Mouse (Mus musculus) urinary bladder, postnatal 10 days (tissue): Measurements from ENCODE around the gene Hes2.

Source experiments
- DNase-seq: peaks from one replicate; pipeline ENCODE4 v3.0.0; 2022; ENCODE audit warnings: low spot score

Hes2 gene

DNA sequence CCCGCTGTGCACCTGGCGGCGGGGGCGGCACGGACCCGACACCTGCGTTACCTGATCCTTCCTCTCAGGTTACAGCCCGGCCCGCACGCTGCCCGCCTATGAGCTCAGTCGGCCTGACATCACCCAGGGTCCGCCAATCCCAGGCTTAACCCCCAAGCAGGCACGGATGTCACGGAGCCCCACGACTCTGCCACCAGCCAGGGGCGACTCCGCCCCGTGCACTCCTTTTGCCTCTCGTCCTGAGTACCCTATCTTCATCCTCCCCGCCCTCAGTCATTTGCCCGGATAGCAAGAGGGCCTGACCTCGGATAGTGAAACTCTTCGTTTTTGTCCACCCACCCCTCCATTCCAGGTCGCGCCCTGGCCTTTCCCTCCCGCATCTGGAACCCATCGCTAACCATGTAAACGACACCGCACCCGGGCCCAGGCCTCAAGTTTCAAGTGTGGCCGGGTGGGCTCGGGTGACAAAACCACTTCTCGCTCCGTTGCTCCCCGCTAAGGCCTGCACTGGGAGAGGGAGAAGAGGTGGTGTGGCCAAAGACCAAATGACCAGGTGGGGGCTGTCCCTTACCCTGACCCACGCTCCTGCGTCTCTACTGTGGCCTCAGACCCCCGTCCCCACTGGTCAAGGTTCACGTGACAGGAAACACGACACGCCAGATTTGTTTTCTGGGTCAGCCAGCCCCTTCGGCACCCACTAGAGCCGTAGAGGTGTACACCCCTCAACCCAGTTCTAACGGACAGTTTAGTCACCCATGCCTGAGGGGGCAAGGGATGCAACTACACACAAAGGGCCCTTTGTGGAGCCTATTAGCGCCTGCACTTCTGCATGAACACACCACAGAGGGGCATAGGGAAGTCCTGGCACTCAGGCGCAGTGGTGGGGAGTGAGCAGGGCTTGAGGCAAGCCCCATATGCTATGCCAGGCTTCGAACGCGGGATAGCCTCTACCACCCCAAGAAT, 26.6 kb upstream of the Hes2 start:
- DNase-seq: no peak

DNA sequence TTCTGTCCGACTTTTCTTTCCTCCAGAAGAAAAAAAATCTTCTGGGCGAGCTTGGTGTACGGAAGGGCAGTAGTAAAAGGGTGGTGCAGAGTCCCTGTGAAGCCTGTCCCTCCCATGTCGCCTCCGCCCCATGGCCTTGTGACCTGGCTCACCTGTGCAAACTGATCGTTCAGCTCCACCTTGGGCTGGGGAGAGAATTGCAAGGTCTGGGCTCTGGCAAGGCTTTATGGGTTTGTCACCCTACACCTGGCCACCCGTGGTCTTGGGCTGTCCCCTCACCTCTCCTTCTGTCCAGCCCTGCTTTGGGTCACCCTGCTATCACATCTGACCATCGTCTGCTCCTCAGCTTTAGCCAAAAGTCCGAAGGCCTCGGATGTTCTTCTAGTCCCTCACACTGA, 25.9 kb upstream of the Hes2 start:
- DNase-seq: no peak

DNA sequence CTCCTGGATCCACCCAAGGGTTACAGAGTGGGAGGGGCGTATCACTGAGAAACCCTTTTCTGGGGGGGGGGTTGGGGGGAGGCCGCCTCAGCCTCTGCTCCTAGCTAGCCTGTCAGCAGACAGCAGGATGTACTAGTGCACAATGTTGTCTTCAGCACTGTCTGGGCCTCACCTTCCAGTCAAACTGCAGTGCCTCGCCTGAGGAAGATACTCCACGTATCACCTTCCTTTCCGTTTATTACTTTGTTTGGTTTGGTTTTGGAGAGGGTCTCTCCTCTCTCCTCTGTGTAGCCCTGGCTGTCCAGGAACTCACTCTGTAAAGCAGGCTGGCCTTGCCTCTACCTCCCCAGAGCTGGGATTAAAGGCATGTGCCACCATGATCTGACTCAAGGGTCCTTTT, 25.5 kb upstream of the Hes2 start:
- no peak for DNase-seq

DNA sequence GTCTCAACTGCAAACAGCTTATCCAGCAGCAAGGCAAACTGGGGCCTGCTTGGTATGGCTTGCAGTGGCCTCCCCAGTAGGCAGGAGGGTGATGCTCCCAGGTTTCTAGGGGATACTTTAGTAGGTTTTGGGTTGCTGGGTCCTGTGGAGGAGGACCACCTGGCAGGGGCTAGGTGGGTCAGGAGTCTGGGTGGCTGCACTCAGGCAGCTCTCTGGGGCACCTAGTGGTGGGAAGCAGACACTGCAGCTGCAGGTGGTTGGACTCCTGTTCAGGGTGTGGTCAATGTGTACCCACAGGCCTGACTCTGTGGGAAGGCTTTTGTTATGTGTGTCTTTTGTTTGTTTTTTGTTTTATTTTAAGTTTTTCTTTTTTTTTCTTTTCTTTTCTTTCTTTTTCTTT, 24.2 kb upstream of the Hes2 start:
- no peak for DNase-seq

DNA sequence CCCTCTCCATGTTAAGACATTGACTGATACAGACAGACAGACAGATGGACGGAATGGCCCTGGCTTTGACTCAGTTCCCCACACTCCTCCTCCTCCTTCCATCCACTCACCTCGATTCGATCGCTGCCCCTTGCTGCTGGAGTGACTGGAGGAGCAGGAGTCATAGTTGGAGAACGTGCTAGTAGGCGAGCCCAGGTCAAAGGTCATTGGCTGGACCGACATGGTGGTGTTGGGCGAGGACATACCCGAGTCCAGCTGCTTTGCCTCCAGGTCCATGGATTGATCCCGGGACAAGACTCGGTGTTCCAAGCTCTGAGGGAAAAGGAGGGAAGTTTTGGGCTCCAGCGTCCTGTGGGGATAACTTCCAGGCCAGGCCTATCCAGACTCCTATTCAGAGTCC, 23.3 kb upstream of the Hes2 start:
- no peak for DNase-seq

DNA sequence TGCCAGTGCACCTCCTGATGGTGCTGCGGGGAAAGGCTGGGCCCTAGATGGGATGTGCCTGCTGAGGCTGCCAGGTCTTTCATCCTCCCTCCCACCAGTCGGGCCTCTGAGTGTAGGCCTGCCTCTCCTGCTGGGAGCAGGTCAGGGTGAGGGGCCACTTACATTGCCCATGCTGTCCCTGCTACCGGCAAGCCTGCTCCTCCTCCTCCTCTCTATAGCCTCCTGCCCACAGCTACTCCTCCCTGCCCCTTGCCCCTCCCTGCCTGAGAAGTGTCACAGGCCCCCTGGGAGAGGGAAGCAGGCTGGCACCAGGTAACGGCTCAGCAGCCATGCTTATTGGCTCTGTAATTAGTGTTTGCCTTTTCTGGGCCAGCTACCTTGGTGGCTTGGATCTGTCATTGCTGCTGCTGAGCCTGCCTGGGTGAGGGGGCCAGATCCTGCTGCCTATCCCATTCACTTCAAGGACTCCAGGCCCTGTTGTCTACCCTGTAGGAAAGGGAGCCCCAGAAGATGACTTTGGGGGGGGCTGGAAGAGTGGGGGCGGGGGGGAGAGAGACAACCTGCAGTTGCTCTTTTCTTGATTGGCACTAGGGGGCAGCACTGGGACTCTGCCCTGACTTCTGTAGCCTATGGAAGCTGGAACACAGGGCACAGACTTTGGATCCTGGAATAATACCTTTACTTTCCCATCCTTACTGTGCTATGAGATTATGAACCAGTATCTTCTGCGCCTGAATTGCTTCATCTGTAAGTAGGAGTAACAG, 22.4 kb upstream of the Hes2 start:
- no peak for DNase-seq

DNA sequence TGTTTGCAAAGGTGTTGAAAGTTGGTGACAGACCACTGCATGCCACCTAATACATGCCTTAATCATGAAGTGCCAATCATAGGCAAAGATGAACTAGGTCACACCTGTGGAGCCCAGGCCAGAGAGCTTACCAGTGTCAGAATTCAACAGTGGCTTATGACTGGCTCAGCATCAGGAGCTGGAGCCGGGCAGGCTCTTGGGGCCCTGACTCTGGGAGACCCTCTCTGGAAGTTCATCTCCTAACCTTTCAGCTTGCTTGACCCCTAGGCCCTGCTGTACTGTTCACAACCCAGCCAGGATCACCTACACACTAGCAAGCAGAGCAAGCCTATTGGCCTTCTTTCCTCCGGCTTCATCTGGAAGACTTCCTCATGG, 21.8 kb upstream of the Hes2 start:
- no peak for DNase-seq

DNA sequence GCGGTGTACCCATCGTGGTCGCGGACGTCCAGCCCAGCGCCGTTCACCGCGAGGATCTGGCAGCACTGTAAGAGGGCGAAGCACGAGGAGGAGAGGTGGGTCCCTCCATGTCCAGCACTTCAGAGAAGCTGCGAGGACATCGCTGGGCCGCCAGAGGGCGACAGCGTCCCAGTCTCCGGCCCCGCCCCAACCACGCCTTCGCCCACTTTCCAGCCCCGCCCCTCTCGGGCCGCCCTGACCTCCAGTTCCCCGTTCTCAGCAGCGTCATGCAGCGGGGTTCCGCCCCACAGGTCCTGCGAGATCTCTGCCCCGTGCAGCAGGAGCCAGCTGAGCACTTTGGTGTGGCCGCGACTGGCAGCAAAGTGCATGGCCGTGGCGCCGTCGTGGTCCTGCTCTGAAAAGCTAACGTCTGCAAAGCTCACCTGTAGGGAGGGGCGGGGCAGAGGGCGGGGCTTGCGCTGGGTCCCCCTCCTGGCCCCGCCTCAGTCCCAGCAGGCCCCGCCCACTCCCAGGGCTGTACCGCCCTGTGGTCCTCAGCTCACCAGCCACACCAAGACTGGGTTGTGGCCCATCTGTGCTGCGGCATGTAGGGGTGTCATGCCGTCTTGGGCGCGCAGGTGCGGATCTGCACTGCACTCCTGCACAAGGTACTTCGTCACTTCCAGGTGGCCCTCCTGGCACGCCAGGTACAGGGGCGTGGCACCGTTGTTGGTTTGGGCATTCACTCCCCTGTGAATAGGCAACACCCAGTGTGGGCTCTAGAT, 20.0 kb upstream of the Hes2 start:
- DNase-seq: peak; percentile 63

DNA sequence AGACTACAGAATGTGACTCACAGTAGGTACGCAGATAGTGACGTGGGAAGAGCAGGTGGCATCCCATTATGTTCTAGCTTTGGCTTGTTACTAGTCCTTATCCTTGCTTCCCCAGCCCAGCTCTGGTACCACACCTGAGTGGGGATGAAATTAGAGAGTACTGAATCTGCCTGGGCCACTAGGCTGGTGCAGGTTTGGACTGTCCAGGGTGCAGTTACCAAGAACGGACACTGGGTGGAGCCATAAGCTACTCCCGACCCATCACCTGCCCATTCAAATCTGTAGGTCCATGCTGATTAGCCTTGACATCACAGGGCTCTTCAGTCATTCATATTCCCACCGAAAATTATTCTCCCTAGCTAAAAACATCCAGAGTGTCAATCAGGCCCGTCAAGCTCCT, 18.2 kb upstream of the Hes2 start:
- DNase-seq: no peak

DNA sequence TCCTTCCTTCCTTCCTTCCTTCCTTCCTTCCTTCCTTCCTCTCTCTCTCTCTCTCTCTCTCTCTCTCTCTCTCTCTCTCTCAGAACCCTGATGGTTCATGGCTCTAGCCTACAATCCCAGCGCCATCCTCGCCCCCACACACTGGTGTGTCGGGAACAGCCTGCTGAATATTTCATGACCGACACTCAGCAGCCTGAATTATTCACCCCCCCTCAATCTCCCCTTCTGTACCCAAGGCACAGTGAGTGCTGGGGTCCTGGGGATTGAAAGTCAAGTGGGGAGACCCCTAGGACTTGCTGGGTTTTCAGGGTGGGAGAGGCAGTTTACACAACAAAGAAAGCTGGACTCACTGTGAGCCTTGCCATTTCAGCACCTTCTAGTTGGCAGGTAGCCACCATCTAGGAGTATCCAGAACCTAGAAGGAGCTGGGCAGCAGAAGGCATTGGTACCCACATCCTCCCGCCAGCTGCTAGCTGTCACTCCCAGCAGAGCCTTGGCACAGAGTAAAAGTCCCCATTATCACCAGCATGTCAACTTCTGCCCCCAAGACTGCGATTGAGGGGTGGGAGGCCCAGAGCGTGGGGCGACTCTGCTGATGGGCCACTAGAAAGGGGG, 17.0 kb upstream of the Hes2 start:
- DNase-seq: no peak

DNA sequence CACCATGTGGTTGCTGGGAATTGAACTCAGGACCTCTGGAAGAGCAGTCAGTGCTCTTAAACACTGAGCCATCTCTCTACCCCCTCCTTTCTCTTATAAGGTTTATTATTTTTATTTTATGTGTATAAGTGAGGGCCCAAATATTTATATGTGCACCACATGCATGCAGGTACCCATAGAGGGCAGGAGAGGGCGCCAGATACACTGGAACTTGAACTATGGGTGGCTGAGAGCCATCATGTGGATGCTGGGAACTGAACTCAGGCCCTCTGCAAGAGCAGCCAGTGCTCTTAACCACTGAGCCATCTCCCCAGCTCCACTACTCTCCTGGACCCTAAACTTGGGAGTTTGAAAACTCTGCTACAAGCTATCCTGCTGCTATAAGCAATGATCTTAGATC, 15.0 kb upstream of the Hes2 start:
- no peak for DNase-seq

DNA sequence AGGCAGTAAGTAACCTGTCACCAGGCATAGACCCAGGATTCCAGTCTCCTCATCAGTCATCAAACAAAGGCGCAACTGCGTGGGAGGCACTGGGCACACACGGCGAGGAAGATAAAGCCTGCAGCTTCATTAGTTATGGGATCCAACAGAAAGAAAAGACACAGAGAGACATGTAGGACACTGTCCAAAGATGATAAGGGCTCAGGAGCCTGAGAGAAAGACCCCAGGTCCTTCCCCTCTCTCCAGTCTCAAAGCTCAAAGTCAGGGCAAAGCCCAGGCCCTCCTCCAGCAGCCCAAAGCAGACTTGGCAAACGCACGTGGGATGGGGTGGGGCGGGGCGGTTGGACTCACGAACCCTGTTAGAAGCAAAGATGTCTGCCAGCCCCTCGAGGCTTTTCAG, 13.2 kb upstream of the Hes2 start:
- DNase-seq: no peak

DNA sequence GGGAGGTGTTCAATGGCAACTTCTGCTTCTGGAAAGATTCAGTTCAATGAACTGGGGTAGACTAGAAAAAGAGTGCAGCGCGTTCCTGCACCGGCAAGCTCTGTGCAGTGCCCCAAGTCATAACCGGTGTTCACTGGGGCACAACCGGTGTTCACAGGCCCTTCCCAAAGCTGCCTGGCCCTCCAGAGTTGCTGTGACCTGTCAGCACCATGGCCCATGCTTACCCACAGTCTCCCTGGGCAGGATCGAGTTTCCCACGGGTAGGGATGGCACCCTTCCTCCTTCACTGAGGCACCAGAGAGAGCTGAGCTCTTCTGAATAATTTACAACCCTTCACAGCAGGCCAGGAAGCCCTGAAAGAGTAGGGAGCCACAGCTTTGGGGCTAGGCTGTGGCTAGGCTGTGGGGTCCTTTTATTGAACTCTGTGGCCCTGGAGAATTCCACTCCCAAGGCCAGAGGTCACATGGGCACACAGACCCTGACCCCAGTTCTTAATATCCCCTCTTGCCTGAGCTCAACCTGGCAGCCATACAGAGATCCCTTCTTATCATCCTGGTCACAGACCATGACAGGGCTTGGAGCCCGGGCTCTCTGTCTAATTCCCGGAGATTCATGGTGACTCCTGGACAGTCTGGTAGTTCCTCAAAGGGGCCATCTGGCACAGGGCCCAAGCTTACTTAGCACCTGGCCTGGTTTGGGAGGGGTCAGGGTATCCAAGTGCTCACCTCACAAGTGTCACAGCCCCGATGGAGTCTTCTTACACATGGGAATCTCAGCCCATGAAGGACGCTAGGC, 12.4 kb upstream of the Hes2 start:
- DNase-seq: no peak

DNA sequence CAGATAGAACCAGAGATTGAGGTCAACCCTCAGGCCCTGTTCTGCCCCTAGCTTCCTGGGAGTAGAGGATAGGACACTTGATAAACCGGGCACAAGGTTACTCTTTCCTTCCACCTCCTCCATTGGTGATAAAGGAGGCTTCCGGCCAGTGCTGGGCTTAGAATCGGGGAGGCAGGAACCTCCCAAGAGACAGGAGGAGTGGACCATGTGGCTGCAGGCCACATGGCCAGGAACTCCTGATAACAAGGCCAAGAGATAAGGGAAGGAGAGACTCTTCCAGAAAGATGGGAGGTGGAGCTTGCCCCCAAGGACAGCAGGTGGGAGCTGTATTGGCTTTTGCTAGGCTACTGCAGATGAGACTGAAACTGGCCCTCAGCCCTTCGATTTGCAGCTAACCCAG, 8.1 kb upstream of the Hes2 start:
- DNase-seq: no peak

DNA sequence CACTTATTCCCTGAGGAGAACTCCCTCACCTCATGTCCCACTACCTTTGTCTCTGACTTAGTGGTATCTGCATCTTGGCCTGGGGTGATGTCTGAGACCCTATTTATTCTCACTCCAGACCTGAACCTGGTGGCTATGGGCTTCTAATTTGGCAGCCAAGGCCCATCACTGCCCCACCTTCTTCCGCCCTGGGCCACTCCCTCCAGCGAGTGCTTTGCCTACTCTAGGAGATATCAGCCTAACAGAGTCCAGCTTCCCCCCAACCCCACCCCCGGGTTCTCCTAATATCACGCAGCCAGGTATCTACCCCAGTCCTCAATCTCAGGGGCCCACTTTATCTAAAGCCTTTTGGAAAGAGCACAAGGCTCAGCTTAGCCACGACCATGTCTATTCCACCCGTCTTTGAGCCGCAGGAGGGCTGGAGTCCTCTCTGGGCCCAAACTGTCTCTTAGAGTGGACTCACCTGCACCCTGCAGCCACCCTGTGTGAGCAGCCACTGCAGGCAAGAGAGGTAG, 7.2 kb upstream of the Hes2 start:
- no peak for DNase-seq

DNA sequence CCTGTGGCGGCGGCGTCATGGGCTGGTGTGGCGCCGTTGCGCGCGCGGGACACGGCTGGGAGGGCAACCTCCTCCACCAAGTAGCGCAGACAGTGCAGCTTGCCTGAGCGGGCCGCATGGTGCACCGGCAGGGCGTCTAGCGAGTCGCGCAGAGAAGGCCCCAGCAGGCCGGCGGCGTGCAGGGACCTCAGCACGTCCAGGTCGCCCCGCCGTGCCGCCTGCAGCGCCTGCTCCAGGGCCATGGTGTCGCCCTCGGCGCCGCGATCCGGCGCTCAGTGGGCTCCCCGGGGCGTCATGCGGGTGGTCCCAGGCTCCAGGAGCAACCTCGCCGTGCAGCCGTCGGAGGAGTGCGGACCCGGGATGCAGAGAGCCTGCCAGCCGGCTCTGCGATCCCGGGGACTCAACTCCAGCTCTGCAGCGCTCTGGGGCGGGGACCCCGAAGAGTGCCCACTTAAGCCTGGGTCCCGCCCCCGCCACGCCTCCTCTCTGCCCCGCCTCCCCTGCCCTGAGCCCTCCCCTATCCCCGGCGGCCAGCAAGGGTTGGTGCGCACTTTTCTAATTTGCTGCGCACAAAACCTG, 6.6 kb upstream of the Hes2 start, which contains the start of gene Espn:
Espn (minus strand) TSS at position 406 of the 579 bp plus-strand sequence.
- no peak for DNase-seq

DNA sequence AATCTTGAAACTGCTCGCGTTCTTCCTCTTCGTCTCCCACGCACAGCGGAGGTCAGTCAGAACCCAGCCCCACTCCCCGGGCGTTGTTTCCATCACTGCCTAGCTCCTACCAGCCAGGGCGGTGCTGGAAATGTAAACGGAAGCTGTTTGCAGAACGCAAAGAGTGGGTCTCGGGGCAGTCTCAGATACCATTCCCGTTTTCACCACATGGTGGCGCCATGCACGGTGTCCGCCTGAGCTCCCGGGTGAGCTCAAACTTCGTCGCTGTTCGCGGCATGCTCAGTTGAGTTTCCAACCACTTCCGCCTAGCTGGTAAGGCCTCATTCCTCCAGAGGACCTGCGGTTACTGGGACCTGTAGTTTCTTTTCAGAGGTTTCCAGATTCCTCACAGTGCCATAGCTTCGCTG, 4.9 kb upstream of the Hes2 start:
- peak; percentile 59 for DNase-seq

DNA sequence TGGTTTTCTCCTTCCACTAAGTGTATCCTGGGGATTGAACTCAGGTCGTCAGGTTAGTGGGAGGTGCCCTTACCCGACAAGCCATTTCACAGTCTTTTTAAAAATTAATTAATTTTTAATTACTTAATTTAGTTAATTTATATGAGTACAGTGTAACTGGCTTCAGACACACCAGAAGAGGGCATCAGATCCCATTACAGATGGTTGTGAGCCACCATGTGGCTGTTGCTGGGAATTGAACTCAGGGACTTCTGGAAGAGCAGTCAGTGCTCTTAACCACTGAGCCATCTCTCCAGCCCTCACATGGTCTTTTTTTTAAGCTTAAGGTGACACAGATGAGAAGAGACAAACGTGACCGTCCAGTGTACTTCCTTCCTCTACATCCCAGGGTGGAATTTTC, 3.6 kb upstream of the Hes2 start:
- no peak for DNase-seq

DNA sequence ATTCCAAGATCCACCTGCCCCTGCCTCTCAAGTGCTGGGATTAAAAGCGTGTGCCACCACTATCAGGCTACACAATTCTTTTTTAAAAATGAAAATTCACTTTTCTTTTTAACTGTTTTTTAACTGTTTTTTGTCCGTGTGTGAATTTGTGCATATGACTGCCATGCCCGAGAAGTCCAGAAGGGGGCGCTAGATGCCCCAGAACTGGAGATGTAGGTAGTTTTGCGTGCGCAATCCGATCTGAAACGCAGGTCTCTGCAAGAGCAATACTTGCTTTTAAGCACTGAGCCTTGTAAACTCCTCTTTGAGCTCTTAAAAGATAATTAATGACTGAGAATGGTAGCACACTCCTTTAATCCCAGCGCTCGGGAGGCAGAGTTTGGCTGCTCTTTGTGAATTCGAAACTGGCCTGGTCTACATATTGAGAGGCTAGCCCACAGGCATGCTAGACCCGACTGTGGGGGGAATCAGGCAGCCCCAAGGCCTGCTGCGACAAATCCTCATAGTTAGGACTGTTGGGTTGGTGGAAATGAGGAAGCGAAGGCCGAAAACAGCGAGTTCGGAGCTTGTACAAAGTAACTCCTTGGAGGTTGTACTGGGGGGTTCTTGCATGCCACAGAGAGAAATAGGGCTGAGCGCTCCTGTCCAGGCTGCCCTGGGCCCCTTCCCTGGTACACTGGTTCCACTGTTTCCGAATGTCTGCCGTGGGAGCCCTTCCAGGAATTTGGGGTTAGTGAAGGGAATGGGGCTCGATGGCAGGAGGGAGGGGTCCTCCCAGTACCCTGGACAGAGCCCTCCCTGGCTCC, 685 bp upstream of the Hes2 start:
- DNase-seq: no peak

DNA sequence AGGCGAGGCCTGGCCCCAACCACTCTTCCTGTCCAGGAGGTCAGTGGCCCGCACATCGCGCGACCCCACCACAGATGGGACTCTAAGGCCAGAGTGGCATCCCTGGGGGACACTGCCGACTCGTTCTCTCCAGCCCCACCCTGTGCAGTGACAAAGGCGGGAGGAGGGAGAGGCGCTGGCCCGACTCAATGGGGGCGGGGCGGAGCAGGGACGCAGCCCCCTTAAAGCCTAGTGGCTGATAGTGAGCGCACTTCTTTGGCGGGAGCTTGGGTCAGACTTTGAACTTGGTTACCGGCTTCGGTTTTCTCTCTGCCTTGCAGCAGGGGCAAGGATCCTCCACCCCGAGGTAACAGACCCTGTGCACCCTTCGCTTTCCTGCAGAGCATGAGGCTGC, 615 bp downstream of the Hes2 start:
- no peak for DNase-seq
